Mouse (Mus musculus) heart, embryonic 10.5 days (tissue): Measurements from ENCODE around the gene Xirp1. TPM values are rescaled to one million over a fixed set of nuclear protein-coding genes. Genes with fewer than 3 reads are reported as not detected.

Experiments
- DNase-seq: peaks from one replicate; pipeline ENCODE4 v3.0.0-alpha.2; 2017; ENCODE audit warnings: low spot score
- H3K27ac ChIP-seq: fragments of 300-500 bp; sonication (generic); 2 replicates; pipeline ENCODE4 v1.5.1; 2016; ENCODE audit warnings: mild to moderate bottlenecking
- H3K27me3 ChIP-seq: fragments of 300-500 bp; sonication (generic); 2 replicates; pipeline ENCODE4 v1.6.1; 2016; ENCODE audit warnings: mild to moderate bottlenecking; ENCODE audit not compliant: poor library complexity, insufficient read depth, severe bottlenecking
- H3K36me3 ChIP-seq: fragments of 300-500 bp; sonication (generic); 2 replicates; pipeline ENCODE4 v1.6.1; 2016; ENCODE audit warnings: mild to moderate bottlenecking, moderate library complexity
- H3K4me1 ChIP-seq: fragments of 300-500 bp; sonication (generic); 2 replicates; pipeline ENCODE4 v1.6.1; 2016; ENCODE audit warnings: mild to moderate bottlenecking
- H3K4me3 ChIP-seq: fragments of 300-500 bp; sonication (generic); 2 replicates; pipeline ENCODE4 v1.5.1; 2016; ENCODE audit warnings: mild to moderate bottlenecking, moderate library complexity
- H3K9me3 ChIP-seq: fragments of 300-500 bp; sonication (generic); 2 replicates; pipeline ENCODE4 v1.6.1; 2016; ENCODE audit warnings: mild to moderate bottlenecking, moderate library complexity
- WGBS: fragments of 180-500 bp; shearing (Covaris S2); methylation state at CpG from one replicate; pipeline ENCODE4 v1.1.7; 2016; 5-methylcytosine and 5-hydroxymethylcytosine counted together
- polyA plus RNA-seq: library from polyadenylated mRNA; unstranded; fragments of >200 nt; fragmentation: Nextera tagmentation; extraction: Ambion mirVana; gene quantifications from 2 replicates; pipeline ENCODE4 v1.2.1, GENCODE M21; 2016

The Xirp1 gene
- polyA plus RNA-seq, 1 experiment from 2014 or later, result 41.1 TPM

DNA sequence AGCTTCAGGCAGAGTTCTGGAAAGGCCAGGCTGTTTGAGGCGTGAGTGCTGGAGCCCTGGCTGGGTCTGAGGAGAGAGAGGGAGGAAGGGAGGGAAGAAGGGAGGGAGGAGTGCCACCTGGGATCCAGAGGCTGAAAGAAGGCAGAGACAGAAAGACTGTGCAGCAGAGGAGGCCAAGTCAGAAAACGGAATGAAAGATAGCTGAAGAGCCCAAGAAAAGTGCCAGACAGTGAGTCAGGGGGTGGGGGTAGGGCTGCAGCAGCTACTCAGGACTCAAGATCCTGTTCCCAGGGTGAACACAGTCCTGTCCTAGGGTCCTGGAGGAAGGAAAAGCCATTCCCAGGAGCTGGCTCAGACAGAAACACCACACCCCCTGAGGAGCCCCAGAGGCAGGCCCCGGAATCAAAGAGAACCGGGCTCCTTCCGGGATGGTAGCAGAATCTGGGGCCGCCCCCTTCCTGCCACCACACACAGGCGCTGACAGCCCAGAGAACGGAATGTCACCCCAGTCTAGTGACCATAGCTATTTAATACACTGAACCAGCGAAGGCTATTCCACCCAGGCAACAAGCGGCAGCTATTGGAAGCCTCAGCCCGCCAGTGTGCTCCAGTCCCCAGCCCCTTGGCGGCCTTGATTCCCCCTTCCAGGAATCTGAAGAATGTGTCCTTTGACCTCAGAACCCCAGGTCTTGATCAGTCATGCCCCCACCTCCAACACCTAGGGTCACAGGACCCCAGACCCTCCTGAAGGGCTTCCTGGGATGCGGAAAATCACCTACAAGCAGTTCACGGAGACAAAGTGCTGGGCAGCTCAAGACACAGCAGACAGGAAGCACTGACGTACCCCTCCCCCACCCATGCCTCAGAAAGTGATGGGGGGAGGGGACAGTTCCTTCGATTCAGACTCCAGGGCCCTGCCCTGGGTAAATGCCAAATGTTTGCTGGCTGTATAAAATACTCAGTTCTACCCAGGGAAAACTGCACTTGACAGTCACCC is 41.9 kb downstream of the Xirp1 start:
- WGBS, result 1% methylated on average over 16 of the region's 16 CpGs
- H3K4me3 ChIP-seq, result peak overlapping the region; percentile 87
- no peaks in the 10 kb centered on the region for H3K9me3 ChIP-seq
- H3K36me3 ChIP-seq, result peaks cover 5% of the 10 kb centered on the region; the same call in 1 of the 2 replicates
- H3K27me3 ChIP-seq, result no peaks in the 10 kb centered on the region
- DNase-seq, result peak; percentile 91
- peak overlapping the region; percentile 94 for H3K27ac ChIP-seq
- H3K4me1 ChIP-seq, result peaks cover 84% of the 10 kb centered on the region

DNA sequence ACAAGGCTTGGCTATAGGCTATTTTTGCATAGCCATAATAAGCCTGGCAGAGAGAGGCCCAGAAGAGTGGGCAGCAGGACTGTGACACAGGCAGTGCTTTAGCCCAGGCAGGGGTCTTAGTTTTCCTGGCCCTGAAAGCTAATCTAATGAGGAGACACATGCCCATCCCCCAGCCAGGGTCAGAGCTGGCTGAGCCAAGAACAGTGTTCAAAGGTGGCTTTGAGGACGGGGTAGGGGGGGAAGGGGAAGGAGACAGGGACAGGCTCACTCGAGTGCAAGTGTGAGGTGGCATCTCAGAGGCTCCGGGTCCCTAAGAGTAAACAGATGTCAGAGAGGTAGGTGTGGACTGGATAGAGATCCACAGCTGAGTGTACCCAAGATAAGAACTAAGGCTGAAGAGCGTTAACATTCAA is 42.6 kb downstream of the Xirp1 start:
- H3K27me3 ChIP-seq, result no peaks in the 10 kb centered on the region
- peak overlapping the region; percentile 87 for H3K4me3 ChIP-seq
- H3K27ac ChIP-seq, result peak overlapping the region; percentile 94
- WGBS, result 0% methylated on average over 4 of the region's 4 CpGs
- peaks cover 5% of the 10 kb centered on the region; the same call in 1 of the 2 replicates for H3K36me3 ChIP-seq
- H3K4me1 ChIP-seq, result peaks cover 87% of the 10 kb centered on the region
- no peak for DNase-seq
- no peaks in the 10 kb centered on the region for H3K9me3 ChIP-seq

DNA sequence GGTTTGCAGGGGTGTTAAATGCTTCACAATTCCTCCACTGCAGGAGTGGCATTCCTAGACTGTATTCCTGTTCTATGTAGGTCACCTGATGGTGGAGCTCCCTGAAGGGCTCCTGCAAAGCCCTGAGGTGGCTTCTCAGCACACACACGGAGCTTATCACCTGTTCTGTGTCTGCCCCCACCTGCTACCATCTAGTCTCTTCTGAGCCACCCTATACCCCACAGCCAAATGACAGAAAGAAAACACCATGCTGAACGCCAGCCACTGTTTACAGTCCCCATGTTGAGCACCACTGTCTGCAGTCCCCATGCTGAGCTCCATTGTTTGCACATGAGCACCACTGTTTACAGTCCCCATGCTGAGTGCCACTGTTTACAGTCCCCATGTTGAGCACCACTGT is 43.6 kb downstream of the Xirp1 start:
- Histone ChIP-seq H3K9me3 (no peaks in the 10 kb centered on the region), H3K4me1 (peaks cover 83% of the 10 kb centered on the region), H3K27me3 (no peaks in the 10 kb centered on the region), H3K4me3 (no peak overlapping the region), H3K27ac (peak overlapping the region; percentile 5), H3K36me3 (peaks cover 12% of the 10 kb centered on the region)
- no peak for DNase-seq
- WGBS, result 47% methylated on average over 2 of the region's 2 CpGs

DNA sequence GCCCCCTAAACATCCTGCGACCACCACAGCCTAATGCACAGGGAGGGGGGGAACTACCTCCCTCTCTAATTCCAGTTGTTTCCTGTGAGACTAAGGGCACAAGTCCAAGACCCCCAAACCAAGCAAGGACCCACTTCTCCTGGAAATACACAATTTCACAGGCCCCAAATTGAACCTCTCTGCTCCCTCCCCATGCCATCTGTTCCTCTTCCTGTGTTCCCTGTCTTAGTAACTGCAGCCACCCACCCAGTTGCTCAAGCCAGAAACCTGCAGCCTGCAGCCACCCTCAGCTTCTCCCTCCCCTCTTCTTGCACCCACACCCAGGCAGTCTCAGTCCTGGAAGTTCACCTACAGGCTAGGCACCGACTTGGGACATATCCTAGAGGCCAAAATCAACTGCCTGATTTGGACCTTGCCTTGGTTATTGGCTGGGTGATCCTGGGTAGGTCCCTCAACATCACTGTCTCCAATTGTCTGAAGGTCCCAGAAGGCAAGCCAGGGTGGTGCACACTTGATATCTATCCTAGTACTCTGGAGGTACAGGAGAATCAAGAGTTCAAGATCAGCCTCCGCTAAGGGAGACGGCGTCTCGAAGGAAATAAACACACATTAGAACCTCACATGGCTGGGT is 44.5 kb downstream of the Xirp1 start:
- WGBS, result 83% methylated on average over 6 of the region's 6 CpGs
- Histone ChIP-seq H3K27me3 (no peaks in the 10 kb centered on the region), H3K4me1 (peaks cover 75% of the 10 kb centered on the region), H3K9me3 (no peaks in the 10 kb centered on the region), H3K4me3 (no peak overlapping the region), H3K36me3 (peaks cover 20% of the 10 kb centered on the region), H3K27ac (peak overlapping the region; percentile 62; the same call in 1 of the 2 replicates)
- no peak for DNase-seq

DNA sequence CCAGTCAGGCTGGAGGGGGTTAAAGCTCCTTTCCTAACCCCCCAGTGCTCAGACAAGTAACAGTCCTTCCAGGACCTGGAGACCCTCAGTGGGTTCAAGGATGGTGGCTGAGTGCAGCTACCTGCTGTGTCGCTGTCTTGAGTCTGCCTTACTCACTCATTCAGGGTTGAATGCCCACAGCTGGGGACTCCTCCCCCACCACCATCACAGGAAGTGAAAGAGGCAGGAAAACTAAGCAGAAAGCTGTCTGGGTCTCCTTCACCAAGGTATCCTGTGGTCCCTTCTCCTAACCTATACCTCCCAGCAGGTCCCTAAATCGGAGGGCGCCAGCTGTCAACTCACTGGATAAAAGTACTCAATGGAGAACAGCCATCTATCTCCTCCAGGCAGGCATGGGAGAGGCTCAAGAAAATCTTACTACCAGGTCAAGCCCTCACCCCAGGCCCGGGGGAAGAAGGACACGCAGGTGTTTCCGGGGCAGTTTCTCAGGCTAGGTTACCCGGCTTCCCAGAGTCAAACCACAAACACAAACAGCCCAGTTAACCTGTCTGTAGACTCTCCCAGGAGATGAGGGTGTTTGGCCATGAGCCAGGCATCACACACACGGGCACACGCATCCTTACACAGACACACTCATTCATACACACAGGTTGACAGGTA is 45.1 kb downstream of the Xirp1 start:
- Histone ChIP-seq H3K4me1 (peaks cover 70% of the 10 kb centered on the region), H3K9me3 (no peaks in the 10 kb centered on the region), H3K27ac (peak overlapping the region; percentile 75), H3K27me3 (no peaks in the 10 kb centered on the region), H3K4me3 (peak overlapping the region; percentile 7; the same call in 1 of the 2 replicates), H3K36me3 (peaks cover 27% of the 10 kb centered on the region)
- no peak for DNase-seq
- WGBS, result 53% methylated on average over 9 of the region's 9 CpGs

DNA sequence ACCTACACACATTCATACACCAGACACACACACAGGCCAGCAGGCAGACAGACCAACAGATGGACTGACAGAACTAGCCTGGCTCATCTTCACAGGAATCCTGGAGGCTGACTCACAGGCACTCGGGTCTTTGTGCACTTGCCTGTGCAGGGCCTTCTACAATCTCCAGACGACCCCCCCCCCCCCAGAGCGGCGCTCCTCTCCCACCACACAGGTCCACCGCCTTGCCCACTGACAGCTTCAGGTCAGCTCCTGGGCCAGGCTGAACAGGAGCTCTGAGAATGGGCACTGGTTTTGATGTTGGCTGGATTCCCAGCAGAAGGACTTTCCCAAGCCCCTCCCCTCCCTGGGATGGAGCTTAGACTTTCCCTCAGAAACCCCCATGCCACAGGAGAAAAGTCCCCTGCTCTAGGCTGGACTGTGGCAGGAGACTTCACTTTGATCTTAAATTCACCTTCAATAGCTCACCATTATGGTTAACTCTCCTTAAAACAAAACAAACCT is 45.8 kb downstream of the Xirp1 start:
- DNase-seq, result no peak
- Histone ChIP-seq H3K27ac (peak overlapping the region; percentile 75), H3K4me3 (peak overlapping the region; percentile 28; the same call in 1 of the 2 replicates), H3K9me3 (no peaks in the 10 kb centered on the region), H3K36me3 (peaks cover 33% of the 10 kb centered on the region), H3K27me3 (no peaks in the 10 kb centered on the region), H3K4me1 (peaks cover 63% of the 10 kb centered on the region)
- 30% methylated on average over 5 of the region's 5 CpGs for WGBS

DNA sequence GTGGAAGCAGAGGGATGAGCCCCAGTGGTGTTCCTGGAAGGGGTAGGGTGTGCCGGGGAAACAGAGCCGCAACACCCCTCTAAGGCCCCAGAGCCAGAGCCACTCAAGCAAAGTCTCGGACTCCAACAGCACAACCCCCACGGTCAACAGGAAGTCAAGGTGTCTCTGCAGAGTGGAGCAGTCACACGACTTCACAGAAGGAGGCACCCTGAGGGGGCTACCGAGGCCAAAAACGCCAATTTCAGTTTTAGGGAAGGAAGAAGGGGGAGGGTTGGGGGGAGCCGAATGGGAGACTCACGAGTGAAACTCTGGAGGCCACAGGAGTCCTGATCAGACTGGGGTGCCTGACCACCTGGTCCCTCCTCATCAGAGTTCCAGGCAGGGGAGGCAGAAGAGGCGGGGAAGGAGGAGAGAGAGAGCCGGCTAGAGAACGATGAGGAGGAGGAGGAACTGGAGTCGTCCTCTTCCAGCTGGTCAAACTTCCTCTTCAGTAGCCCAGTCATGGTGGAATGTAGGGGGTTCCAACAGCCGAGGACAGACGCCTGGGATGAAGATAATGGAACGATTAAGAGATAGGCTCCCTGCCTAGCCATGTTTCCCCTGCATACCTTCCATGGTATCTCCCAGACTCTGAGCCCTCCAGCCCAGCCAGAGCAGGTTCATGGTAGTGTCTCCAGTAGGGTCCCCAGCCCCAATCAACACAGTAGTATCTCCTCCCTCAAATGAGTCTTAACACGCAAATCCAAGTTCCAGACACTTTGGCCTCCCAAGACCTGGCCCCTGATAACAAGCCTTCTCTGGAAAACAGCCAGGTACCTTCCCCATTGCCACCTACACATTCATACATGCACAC is 46.5 kb downstream of the Xirp1 start:
- peak overlapping the region; percentile 28 for H3K4me3 ChIP-seq
- DNase-seq, result no peak
- H3K27ac ChIP-seq, result peak overlapping the region; percentile 75
- H3K9me3 ChIP-seq, result no peaks in the 10 kb centered on the region
- WGBS, result 26% methylated on average over 17 of the region's 17 CpGs
- no peaks in the 10 kb centered on the region for H3K27me3 ChIP-seq
- peaks cover 56% of the 10 kb centered on the region for H3K4me1 ChIP-seq
- H3K36me3 ChIP-seq, result peaks cover 40% of the 10 kb centered on the region

DNA sequence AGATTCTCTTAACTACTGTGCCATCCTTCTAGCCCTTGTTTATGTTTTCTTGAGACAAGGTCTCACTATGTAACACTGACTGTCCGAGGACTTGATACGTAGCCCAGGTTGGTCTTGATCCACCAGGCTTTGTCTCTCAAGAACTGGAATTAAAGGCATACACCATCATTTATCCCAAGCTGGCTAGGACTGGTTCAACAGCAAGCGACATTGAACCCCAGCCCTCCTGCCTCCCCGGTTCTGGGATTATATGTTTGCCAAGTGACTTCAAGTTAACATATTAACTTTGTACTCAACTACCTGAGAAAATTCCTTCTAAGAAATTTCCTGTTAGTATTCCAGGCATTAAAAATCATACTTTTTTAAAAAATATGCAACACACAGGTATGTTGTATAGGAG is 48.1 kb downstream of the Xirp1 start:
- DNase-seq, result no peak
- Histone ChIP-seq H3K9me3 (no peaks in the 10 kb centered on the region), H3K36me3 (peaks cover 53% of the 10 kb centered on the region), H3K27me3 (no peaks in the 10 kb centered on the region), H3K4me3 (no peak overlapping the region), H3K27ac (no peak overlapping the region), H3K4me1 (peaks cover 55% of the 10 kb centered on the region)
- 95% methylated on average over 4 of the region's 4 CpGs for WGBS

DNA sequence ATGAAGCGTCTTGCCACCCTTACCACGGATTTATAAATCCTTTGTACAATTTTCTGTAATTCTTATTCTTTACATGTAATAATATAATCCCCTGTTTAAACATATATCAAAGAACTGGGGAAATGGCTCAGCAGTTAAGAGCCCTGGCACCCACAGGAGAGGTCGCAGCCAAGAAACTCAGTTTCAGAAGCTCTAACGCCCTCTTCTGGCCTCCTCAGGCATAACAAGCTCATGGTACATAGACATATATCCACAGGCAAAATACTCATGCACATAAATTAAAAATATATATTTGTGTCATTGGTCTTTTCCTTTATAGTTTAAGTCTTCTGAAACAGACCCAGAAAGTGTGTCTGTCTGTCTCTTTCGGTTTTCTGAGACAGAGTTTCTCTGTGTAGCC is 48.8 kb downstream of the Xirp1 start:
- Histone ChIP-seq H3K27ac (no peak overlapping the region), H3K4me3 (no peak overlapping the region), H3K27me3 (no peaks in the 10 kb centered on the region), H3K4me1 (peaks cover 52% of the 10 kb centered on the region), H3K9me3 (no peaks in the 10 kb centered on the region), H3K36me3 (peaks cover 53% of the 10 kb centered on the region)
- no peak for DNase-seq
- WGBS, result 77% methylated on average over 5 of the region's 5 CpGs

DNA sequence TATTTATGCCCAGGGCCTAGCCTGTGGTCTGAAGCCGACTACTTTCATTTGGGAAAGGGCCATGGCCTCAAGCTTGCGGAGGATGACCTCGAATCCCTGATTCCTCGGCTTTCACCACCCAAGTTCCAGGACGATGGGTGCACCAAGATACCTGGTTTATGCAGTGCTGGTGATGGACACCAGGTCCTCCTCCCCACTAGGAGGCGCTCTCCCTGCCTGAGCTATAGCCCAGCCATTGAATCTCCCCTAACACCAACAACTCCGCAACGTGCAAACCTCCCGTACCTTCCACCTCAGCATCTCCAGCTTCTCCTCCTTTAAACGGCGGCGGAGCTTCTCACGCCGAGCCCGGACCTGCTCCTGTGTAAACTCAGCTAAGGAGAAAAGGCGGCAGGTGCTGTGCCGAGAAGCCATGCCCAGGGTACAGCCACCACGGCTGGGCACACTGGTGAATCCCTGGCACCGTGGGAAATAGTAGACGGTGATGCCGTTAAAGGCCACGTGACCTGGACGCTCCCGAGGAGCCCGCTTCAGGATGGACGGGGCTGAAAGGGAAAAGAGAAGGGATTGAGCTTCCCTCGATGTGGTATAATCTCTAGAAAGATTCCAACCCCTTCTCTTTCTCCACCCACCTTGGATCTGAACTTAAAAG is 49.4 kb downstream of the Xirp1 start:
- no peak overlapping the region for H3K27ac ChIP-seq
- no peaks in the 10 kb centered on the region for H3K9me3 ChIP-seq
- WGBS, result 91% methylated on average over 27 of the region's 27 CpGs
- DNase-seq, result no peak
- no peaks in the 10 kb centered on the region for H3K27me3 ChIP-seq
- peaks cover 53% of the 10 kb centered on the region for H3K36me3 ChIP-seq
- no peak overlapping the region for H3K4me3 ChIP-seq
- peaks cover 46% of the 10 kb centered on the region for H3K4me1 ChIP-seq

DNA sequence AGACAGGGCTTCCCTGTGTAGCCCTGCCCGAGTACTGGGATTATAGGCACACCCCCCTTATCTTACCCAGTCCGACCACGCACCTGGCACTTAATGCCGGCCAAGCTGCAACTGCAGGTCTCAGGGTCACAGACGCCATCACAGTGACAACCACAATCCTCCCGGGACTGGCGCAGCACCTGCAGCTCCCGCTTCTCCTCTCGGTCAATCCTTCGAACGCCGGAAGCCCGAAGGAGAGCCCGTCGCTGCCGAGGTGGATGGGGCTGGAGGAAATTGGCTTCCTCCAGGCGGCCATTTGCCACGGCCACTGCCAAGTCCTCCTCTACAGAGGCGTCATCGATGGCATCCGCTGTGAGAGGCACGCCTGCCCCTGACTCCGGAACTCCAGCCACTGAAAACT is 50.1 kb downstream of the Xirp1 start:
- WGBS, result 93% methylated on average over 23 of the region's 23 CpGs
- peaks cover 39% of the 10 kb centered on the region for H3K4me1 ChIP-seq
- no peak for DNase-seq
- no peaks in the 10 kb centered on the region for H3K9me3 ChIP-seq
- H3K4me3 ChIP-seq, result no peak overlapping the region
- peaks cover 53% of the 10 kb centered on the region for H3K36me3 ChIP-seq
- no peak overlapping the region for H3K27ac ChIP-seq
- H3K27me3 ChIP-seq, result no peaks in the 10 kb centered on the region
